Mouse (Mus musculus) adrenal gland, adult 2 months (tissue): ENCODE results near the gene Cyp2c65. TPM values are rescaled to one million over a fixed set of nuclear protein-coding genes. Genes with fewer than 3 reads are reported as not detected.
"Not testable (repeated sequence)": the region's sequence is repeated elsewhere in the genome, so short reads cannot be mapped to it uniquely, and the experiment has no call there.

Source experiments
- DNase-seq: peaks from one replicate; pipeline ENCODE4 v3.0.0; 2021
- long read RNA-seq: library from polyadenylated mRNA; stranded (forward); transcript quantifications from one replicate; pipeline ENCODE4 v2.0.0, GENCODE M21; 2021
- polyA plus RNA-seq: library from polyadenylated mRNA; depleted of rRNA; stranded (reverse); fragments of >200 nt; gene quantifications from 2 replicates; pipeline ENCODE4 v1.2.3, GENCODE M21; 2012; rRNA removed
- total RNA-seq, 2 experiments: library from RNA; stranded (reverse); gene quantifications; 2 replicates each; pipeline ENCODE4 v1.2.3; 2021

Gene Cyp2c65
- total RNA-seq (not detected), polyA plus RNA-seq (0.04 TPM in 1 of 2 replicates, not detected in the other)
- long read RNA-seq: 0 reads

- no peak for DNase-seq
These were observed at the start of gene Cyp2c65 for GRCm38 (mm10) chr19:39060719-39061118. Gene Cyp2c65, plus strand, starts transcription at chr19:39061015.

GRCm38 (mm10) chr19:39057928-39058327, 2.9 kb upstream of the Cyp2c65 start:
- no peak for DNase-seq

GRCm38 (mm10) chr19:39098779-39099178, 38.0 kb downstream of the Cyp2c65 start:
- DNase-seq: not testable (repeated sequence)

GRCm38 (mm10) chr19:39113644-39114043, 52.8 kb downstream of the Cyp2c65 start, which contains the start of gene Cyp2c66:
Gene Cyp2c66, plus strand, starts transcription at chr19:39113898.
- DNase-seq: no peak

Other genes starting within 250 kb of the Cyp2c65 start
- 10 to 100 TPM; 15.2 to 20.8 TPM for gene Noc3l, start 241.8 kb upstream of the Cyp2c65 start, total RNA-seq
- 2.0 and 2.2 TPM in 2 replicates for gene Noc3l, start 241.8 kb upstream of the Cyp2c65 start, polyA plus RNA-seq
- 10 to 100 TPM in 1 of 2 experiments, 1 to 10 TPM in 1; 8.7 to 11.2 TPM for gene Tbc1d12, start 224.4 kb upstream of the Cyp2c65 start, total RNA-seq
- gene Tbc1d12, start 224.4 kb upstream of the Cyp2c65 start, polyA plus RNA-seq: 5.7 and 7.1 TPM in 2 replicates
- 1 to 10 TPM; 3.4 to 6.8 TPM for gene Hells, start 130.1 kb upstream of the Cyp2c65 start, total RNA-seq
- 0.18 and 0.31 TPM in 2 replicates for gene Hells, start 130.1 kb upstream of the Cyp2c65 start, polyA plus RNA-seq
- under 1 TPM in 1 of 2 experiments, not detected in 1; 0.14 TPM for gene Cyp2c55, start 54.0 kb upstream of the Cyp2c65 start, total RNA-seq
- 0.08 TPM in 1 of 2 replicates, not detected in the other for gene Cyp2c55, start 54.0 kb upstream of the Cyp2c65 start, polyA plus RNA-seq
- not detected for gene Cyp2c66, start 52.9 kb downstream of the Cyp2c65 start, total RNA-seq
- not detected in 2 replicates for gene Cyp2c66, start 52.9 kb downstream of the Cyp2c65 start, polyA plus RNA-seq
- 1 to 10 TPM in 1 of 2 experiments, under 1 TPM in 1; 0.17 to 3.3 TPM for gene Cyp2c29, start 208.4 kb downstream of the Cyp2c65 start, total RNA-seq
- 0.63 TPM in 1 of 2 replicates, not detected in the other for gene Cyp2c29, start 208.4 kb downstream of the Cyp2c65 start, polyA plus RNA-seq